ENCODE assay signal across 21 mouse cellular contexts in genomic region chr2:156431409-156431808, GRCm38 (mm10). TPM values are rescaled to one million over a fixed set of nuclear protein-coding genes. Genes with fewer than 3 reads are reported as not detected.
A peak's percentile ranks its signal among the peaks of the same experiment; 100 is the strongest.
DNase-seq lines count a peak whose midpoint lies in the region; ATAC-seq lines count a peak whose summit lies in the region.
"Had no signal": no experiment of that assay in that cellular context is flagged by ENCODE, and none has a peak within 500 bp of the region (broad histone marks: within the 10 kb centered on the region; RNA-seq: fewer than 3 reads in every experiment).

No protein-coding gene starts in this region.

- WGBS in kidney, embryonic 16.5 days, result 57% methylated on average over 6 of the region's 6 CpGs
- 71% methylated on average over 6 of the region's 6 CpGs for WGBS in embryonic facial prominence, embryonic 10.5 days

- no peaks in the 10 kb centered on the region for H3K9me3 ChIP-seq in kidney, embryonic 16.5 days (ENCODE audit: low read length)
- H3K9me3 ChIP-seq in embryonic facial prominence, embryonic 10.5 days, result no peaks in the 10 kb centered on the region
- H3K9me3 ChIP-seq: embryonic facial prominence, embryonic 12.5 days; forebrain, embryonic 12.5 days; G1E; heart, embryonic 15.5 days; hindbrain, embryonic 13.5 days; midbrain, embryonic 12.5 days; neural tube, embryonic 12.5 days had no signal

- peaks cover 27% of the 10 kb centered on the region for H3K4me1 ChIP-seq in kidney, embryonic 16.5 days (ENCODE audit: insufficient read depth, low read length)
- peaks cover 21% of the 10 kb centered on the region for H3K4me1 ChIP-seq in embryonic facial prominence, embryonic 10.5 days

- no peaks in the 10 kb centered on the region for H3K27me3 ChIP-seq in kidney, embryonic 16.5 days (ENCODE audit: insufficient read depth, low read length)
- 0 out of 2 replicates have a peak, but pooled peaks cover 5% of the 10 kb centered on the region for H3K27me3 ChIP-seq in embryonic facial prominence, embryonic 10.5 days (replicated peaks; ENCODE audit: low read depth, poor library complexity, severe bottlenecking)
- H3K27me3 ChIP-seq: embryonic facial prominence, embryonic 12.5 days; forebrain, embryonic 12.5 days; heart, embryonic 15.5 days; hindbrain, embryonic 13.5 days; midbrain, embryonic 12.5 days; neural tube, embryonic 12.5 days; Patski had no signal

- no peak overlapping the region for H3K9ac ChIP-seq in kidney, embryonic 16.5 days (replicated peaks; ENCODE audit: low read length)
- H3K9ac ChIP-seq: embryonic facial prominence, embryonic 12.5 days; forebrain, embryonic 12.5 days; heart, embryonic 15.5 days; hindbrain, embryonic 13.5 days; midbrain, embryonic 12.5 days; neural tube, embryonic 12.5 days had no signal

- no peaks in the 10 kb centered on the region for H3K36me3 ChIP-seq in kidney, embryonic 16.5 days (ENCODE audit: insufficient read depth, low read length)
- no peaks in the 10 kb centered on the region for H3K36me3 ChIP-seq in embryonic facial prominence, embryonic 10.5 days (replicated peaks)
- H3K36me3 ChIP-seq: embryonic facial prominence, embryonic 12.5 days; forebrain, embryonic 12.5 days; G1E; heart, embryonic 15.5 days; midbrain, embryonic 12.5 days; neural tube, embryonic 12.5 days had no signal

- ATAC-seq in kidney, embryonic 16.5 days (ENCODE audit: low FRiP score, low TSS enrichment), result no peak
- ATAC-seq: activated CD4-positive, CD25-positive, alpha-beta regulatory T cell, adult 4 months; Patski had no signal

- no peak overlapping the region for H3K4me2 ChIP-seq in kidney, embryonic 16.5 days (replicated peaks; ENCODE audit: low read depth, low read length)
- H3K4me2 ChIP-seq: embryonic facial prominence, embryonic 12.5 days; forebrain, embryonic 12.5 days; heart, embryonic 15.5 days; hindbrain, embryonic 13.5 days; midbrain, embryonic 12.5 days; neural tube, embryonic 12.5 days had no signal

- no peak overlapping the region for H3K4me3 ChIP-seq in kidney, embryonic 16.5 days (ENCODE audit: low read length)
- no peak overlapping the region for H3K4me3 ChIP-seq in embryonic facial prominence, embryonic 10.5 days
- H3K4me3 ChIP-seq: embryonic facial prominence, embryonic 12.5 days; forebrain, embryonic 12.5 days; heart, embryonic 15.5 days; hindbrain, embryonic 13.5 days; midbrain, embryonic 12.5 days; neural tube, embryonic 12.5 days had no signal

- no peak for DNase-seq in kidney, adult 8-10 months
- peak; percentile 30 for DNase-seq in thymus, postnatal 14 days
- no peak for DNase-seq in thymus, adult 18-20 months
- DNase-seq in embryonic facial prominence, embryonic 10.5 days (ENCODE audit: low spot score), result no peak
- no peak for DNase-seq in gastrocnemius, postnatal 10 days
- no peak for DNase-seq in frontal cortex, postnatal 36 days (ENCODE audit: low spot score in 2 of 2)
- DNase-seq: adrenal gland, adult 8-10 months; cerebellum, adult 11-12 months; heart, postnatal 36 days; lung, postnatal 14 days; right cerebral cortex, postnatal 14 days had no signal

- H3K27ac ChIP-seq in kidney, embryonic 16.5 days (ENCODE audit: low read length), result peak overlapping the region; percentile 97
- H3K27ac ChIP-seq in embryonic facial prominence, embryonic 10.5 days (replicated peaks), result 0 out of 2 replicates have a peak overlapping the region, but pooled peaks have one; percentile 24
- H3K27ac ChIP-seq: embryonic facial prominence, embryonic 12.5 days; forebrain, embryonic 12.5 days; heart, embryonic 15.5 days; hindbrain, embryonic 13.5 days; midbrain, embryonic 12.5 days; neural tube, embryonic 12.5 days had no signal

RNA-seq across cellular contexts. Expression of gene Epb41l1, which starts 10.7 kb away (rescaled TPM):
- 2.1 and 2.5 TPM in 2 replicates for polyA plus RNA-seq in kidney, embryonic 16.5 days (2015; fragmentation: Nextera tagmentation; extraction: Ambion mirVana)
- 1.2 and 1.6 TPM in 2 replicates for polyA plus RNA-seq in embryonic facial prominence, embryonic 10.5 days (2016; fragmentation: Nextera tagmentation; extraction: Ambion mirVana)
- 10 to 100 TPM; 16.1 to 18.9 TPM for total RNA-seq in gastrocnemius, postnatal 10 days (2021)
